Mouse (Mus musculus): Measurements from ENCODE around the gene Spink2. TPM values are rescaled to one million over a fixed set of nuclear protein-coding genes. Genes with fewer than 3 reads are reported as not detected.

The Spink2 gene
- 0.55 and 0.68 TPM in 2 replicates for polyA plus RNA-seq (2014; fragmentation: Nextera tagmentation; extraction: Ambion mirVana)

DNA sequence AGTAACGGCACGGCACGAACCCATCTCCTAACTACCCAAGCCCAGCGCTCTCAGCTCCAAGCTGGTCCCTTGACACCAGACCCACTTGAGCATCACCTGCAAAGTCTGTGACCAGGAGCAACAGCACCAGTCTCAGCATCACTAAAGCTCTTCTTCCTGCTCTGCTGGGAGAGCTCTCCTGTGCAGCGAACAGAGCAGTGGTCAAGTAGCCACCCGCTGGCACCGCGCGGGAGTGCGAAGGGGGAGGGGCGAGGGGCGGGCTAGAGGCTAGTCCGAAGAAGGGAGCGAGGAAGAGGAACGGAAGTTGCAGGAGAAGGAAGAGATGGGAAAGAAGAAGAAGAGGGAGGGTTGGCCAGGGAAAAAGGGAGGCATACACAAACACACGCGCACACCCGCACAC, at the start of gene Spink2:
Gene Spink2 (minus strand): TSS at position 236 of the 400 bp plus-strand sequence.
- Histone ChIP-seq H3K4me3 (ENCODE audit: low read depth, low read length) (peak within 1 kb of the TSS; percentile 21), H3K27me3 (ENCODE audit: control insufficient read depth, insufficient read depth, low read length) (no peaks in the 10 kb centered on the region), H3K4me2 (peak within 1 kb of the TSS; percentile 43), H3K4me1 (ENCODE audit: control insufficient read depth, insufficient read depth, low read length) (no peaks in the 10 kb centered on the region), H3K36me3 (ENCODE audit: control insufficient read depth, insufficient read depth, low read length) (no peaks in the 10 kb centered on the region), H3K9ac (ENCODE audit: low read length) (0 out of 2 replicates have a peak within 1 kb of the TSS, but pooled peaks have one; percentile 2), H3K27ac (ENCODE audit: low read depth, low read length) (no peak within 1 kb of the TSS), H3K9me3 (ENCODE audit: control insufficient read depth, low read length) (no peaks in the 10 kb centered on the region)
- DNase-seq (ENCODE audit: low spot score, missing footprints) = peak; percentile 93
- ATAC-seq (ENCODE audit: low FRiP score) = peak; percentile 79
- WGBS = 5% methylated on average over 18 of the region's 18 CpGs

DNA sequence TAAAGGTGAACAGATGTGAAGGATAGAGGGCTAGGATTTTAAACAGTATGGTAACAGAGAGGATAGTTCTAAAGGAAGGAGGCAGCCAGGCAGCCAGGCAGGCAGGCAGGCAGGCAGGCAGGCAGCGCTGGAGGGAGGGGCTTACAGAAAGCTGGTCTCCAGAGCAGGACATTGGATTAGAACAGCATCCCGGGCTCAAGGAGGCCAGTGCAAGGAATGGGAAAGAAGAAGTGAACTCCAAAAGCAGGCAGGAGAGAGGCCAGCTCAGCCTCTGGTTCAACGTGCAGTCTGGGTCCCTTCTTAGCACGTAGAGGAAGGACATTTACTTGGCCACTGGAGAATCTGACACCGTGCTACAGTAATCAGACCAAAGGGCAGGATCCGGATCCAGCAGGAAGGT, 48.9 kb upstream of the Spink2 start:
- H3K27me3 ChIP-seq (ENCODE audit: control insufficient read depth, insufficient read depth, low read length) = peaks cover 6% of the 10 kb centered on the region; the same call in 1 of the 2 replicates
- peaks cover 11% of the 10 kb centered on the region for H3K4me1 ChIP-seq (ENCODE audit: control insufficient read depth, insufficient read depth, low read length)
- no peak overlapping the region for H3K9ac ChIP-seq (ENCODE audit: low read length)
- H3K4me3 ChIP-seq (ENCODE audit: low read depth, low read length) = no peak overlapping the region
- peak; percentile 85 for DNase-seq (ENCODE audit: low spot score, missing footprints)
- H3K9me3 ChIP-seq (ENCODE audit: control insufficient read depth, low read length) = no peaks in the 10 kb centered on the region
- no peak for ATAC-seq (ENCODE audit: low FRiP score)
- H3K27ac ChIP-seq (ENCODE audit: low read depth, low read length) = no peak overlapping the region
- no peaks in the 10 kb centered on the region for H3K36me3 ChIP-seq (ENCODE audit: control insufficient read depth, insufficient read depth, low read length)
- WGBS = 56% methylated on average over 6 of the region's 6 CpGs
- H3K4me2 ChIP-seq = no peak overlapping the region

DNA sequence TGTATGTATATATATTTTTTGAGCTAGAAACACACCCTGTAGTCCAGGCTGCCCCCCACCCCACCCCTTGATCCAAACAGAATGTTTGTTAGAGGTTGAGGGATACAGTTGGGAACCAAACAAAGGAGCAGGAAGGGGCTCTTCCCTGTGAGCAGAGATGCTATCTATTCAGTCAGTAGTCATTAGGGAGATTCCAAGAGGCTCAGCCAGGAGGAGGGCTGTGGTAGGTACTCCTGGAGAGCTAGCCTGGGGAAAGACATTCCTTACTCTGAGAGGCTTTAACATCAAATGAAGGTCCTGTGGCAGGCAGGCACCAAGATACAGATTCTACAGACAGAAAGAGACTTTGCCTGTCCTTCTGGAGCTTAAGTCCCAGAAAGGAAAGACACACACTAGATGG, 48.0 kb upstream of the Spink2 start:
- no peak overlapping the region for H3K9ac ChIP-seq (ENCODE audit: low read length)
- ATAC-seq (ENCODE audit: low FRiP score) (no peak), DNase-seq (ENCODE audit: low spot score, missing footprints) (no peak)
- no peaks in the 10 kb centered on the region for H3K36me3 ChIP-seq (ENCODE audit: control insufficient read depth, insufficient read depth, low read length)
- no peak overlapping the region for H3K4me2 ChIP-seq
- H3K4me1 ChIP-seq (ENCODE audit: control insufficient read depth, insufficient read depth, low read length) = peaks cover 7% of the 10 kb centered on the region
- H3K4me3 ChIP-seq (ENCODE audit: low read depth, low read length) = no peak overlapping the region
- H3K27me3 ChIP-seq (ENCODE audit: control insufficient read depth, insufficient read depth, low read length) = peaks cover 6% of the 10 kb centered on the region; the same call in 1 of the 2 replicates
- no peak overlapping the region for H3K27ac ChIP-seq (ENCODE audit: low read depth, low read length)
- H3K9me3 ChIP-seq (ENCODE audit: control insufficient read depth, low read length) = no peaks in the 10 kb centered on the region

DNA sequence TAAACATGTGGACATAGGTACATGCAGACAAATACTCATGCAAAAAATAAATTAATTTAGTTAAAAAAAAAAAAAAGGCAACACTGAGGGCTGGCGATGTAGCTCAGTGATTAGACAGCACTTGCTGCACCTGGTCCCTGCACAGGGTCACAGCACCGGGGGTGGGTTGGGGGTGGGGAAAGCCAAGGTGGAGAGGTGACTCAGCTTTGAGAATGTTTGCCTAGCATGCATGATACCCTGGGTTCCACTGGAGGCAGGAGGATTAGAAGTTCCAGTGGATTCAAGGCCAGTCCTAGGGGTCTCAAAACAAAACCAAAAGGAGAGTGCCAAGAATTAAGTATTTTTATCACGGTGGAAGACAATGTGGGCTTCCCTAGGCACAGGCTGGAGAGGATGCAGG, 46.3 kb upstream of the Spink2 start:
- ATAC-seq (ENCODE audit: low FRiP score) (no peak), DNase-seq (ENCODE audit: low spot score, missing footprints) (no peak)
- H3K27ac ChIP-seq (ENCODE audit: low read depth, low read length) = no peak overlapping the region
- no peaks in the 10 kb centered on the region for H3K36me3 ChIP-seq (ENCODE audit: control insufficient read depth, insufficient read depth, low read length)
- H3K4me3 ChIP-seq (ENCODE audit: low read depth, low read length) = no peak overlapping the region
- peaks cover 7% of the 10 kb centered on the region for H3K4me1 ChIP-seq (ENCODE audit: control insufficient read depth, insufficient read depth, low read length)
- no peaks in the 10 kb centered on the region for H3K9me3 ChIP-seq (ENCODE audit: control insufficient read depth, low read length)
- H3K27me3 ChIP-seq (ENCODE audit: control insufficient read depth, insufficient read depth, low read length) = no peaks in the 10 kb centered on the region
- no peak overlapping the region for H3K9ac ChIP-seq (ENCODE audit: low read length)
- no peak overlapping the region for H3K4me2 ChIP-seq
- WGBS = 76% methylated on average over 3 of the region's 3 CpGs

DNA sequence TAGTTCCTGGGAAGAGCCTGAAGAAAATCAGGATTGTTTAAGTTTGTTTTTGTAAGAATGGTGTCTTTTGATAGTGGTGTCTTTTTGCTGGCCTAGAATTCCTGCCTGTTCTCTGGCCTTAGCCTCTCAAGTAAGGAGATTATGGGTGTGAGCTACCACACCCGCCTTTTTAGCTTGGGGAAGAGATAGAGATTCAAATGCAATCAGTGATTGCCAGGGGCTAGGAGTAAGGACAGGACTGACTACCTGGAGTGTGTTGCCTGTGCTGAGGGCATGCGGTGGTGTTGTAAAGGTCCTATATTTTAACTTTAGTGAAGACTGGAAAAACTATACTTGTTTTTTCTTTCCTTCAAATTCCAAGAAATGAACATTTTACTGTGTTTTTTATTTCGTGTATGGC, 43.1 kb upstream of the Spink2 start:
- 63% methylated on average over 3 of the region's 3 CpGs for WGBS

DNA sequence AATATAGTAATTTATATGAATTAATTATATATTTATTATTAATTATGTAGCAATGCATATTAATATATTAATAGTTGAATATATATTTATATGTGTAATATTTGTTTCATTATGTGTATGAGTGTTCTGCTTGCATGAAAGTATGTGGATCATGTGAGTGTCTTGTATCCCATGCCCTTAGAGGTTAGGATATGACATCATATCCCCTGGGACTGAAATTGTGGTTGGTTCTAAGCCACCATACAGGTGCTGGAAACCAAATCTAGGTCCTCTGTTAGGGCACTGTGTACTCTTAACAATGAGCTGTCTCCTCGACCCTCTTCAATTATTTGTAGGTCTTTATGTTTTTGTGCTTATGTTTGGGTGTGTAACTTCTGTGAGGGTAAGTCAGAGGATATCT, 41.9 kb upstream of the Spink2 start:
- no peak for DNase-seq (ENCODE audit: low spot score, missing footprints)
- no peaks in the 10 kb centered on the region for H3K27me3 ChIP-seq (ENCODE audit: control insufficient read depth, insufficient read depth, low read length)
- no peaks in the 10 kb centered on the region for H3K4me1 ChIP-seq (ENCODE audit: control insufficient read depth, insufficient read depth, low read length)
- H3K36me3 ChIP-seq (ENCODE audit: control insufficient read depth, insufficient read depth, low read length) = no peaks in the 10 kb centered on the region
- H3K4me2 ChIP-seq = no peak overlapping the region
- H3K4me3 ChIP-seq (ENCODE audit: low read depth, low read length) = no peak overlapping the region
- no peak for ATAC-seq (ENCODE audit: low FRiP score)
- no peak overlapping the region for H3K9ac ChIP-seq (ENCODE audit: low read length)
- 82% methylated on average over 1 of the region's 1 CpGs for WGBS
- H3K27ac ChIP-seq (ENCODE audit: low read depth, low read length) = no peak overlapping the region
- no peaks in the 10 kb centered on the region for H3K9me3 ChIP-seq (ENCODE audit: control insufficient read depth, low read length)

More for the DNA sequence above, 43.1 kb upstream of the Spink2 start:
- Histone ChIP-seq H3K27ac (ENCODE audit: low read depth, low read length) (no peak overlapping the region), H3K9ac (ENCODE audit: low read length) (no peak overlapping the region), H3K36me3 (ENCODE audit: control insufficient read depth, insufficient read depth, low read length) (no peaks in the 10 kb centered on the region), H3K4me2 (no peak overlapping the region), H3K4me3 (ENCODE audit: low read depth, low read length) (no peak overlapping the region), H3K9me3 (ENCODE audit: control insufficient read depth, low read length) (no peaks in the 10 kb centered on the region), H3K4me1 (ENCODE audit: control insufficient read depth, insufficient read depth, low read length) (no peaks in the 10 kb centered on the region), H3K27me3 (ENCODE audit: control insufficient read depth, insufficient read depth, low read length) (no peaks in the 10 kb centered on the region)
- ATAC-seq (ENCODE audit: low FRiP score) (no peak), DNase-seq (ENCODE audit: low spot score, missing footprints) (no peak)

DNA sequence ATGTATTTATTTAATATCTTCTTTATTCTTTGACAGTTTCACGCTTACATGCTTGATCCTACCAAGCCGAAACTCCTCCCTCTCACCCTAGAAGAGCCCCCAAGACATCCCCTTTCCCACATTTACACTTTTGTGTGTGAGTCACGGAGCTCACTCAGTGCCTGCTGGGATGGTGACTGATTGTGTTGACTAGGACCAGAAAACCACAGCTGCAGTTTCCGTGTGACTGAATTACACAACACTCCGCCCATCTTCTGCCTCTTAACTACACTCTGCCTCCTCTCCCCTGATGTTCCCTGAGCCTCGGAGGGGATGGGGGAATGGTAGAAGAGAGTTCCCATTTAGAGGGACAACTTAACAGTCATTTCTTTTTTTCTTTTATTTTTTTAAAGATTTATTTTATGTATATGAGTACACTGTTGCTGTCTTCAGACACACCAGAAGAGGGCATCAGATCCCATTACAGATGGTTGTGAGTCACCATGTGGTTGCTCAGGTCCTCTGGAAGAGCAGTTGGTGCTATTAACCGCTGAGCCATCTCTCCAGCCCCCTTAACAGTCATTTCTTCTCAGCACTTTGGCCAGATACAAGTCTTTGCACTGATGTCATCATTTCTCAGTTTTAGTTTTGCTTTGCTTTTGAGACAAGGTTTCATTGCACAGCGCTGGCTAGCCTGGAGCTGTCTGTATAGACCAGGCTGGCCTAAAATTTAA, 41.0 kb upstream of the Spink2 start:
- DNase-seq (ENCODE audit: low spot score, missing footprints) (no peak), ATAC-seq (ENCODE audit: low FRiP score) (no peak)
- 71% methylated on average over 8 of the region's 8 CpGs for whole genome bisulfite sequencing
- H3K4me2 ChIP-seq = no peak overlapping the region
- H3K36me3 ChIP-seq (ENCODE audit: control insufficient read depth, insufficient read depth, low read length) = no peaks in the 10 kb centered on the region
- H3K27me3 ChIP-seq (ENCODE audit: control insufficient read depth, insufficient read depth, low read length) = no peaks in the 10 kb centered on the region
- no peak overlapping the region for H3K9ac ChIP-seq (ENCODE audit: low read length)
- H3K4me1 ChIP-seq (ENCODE audit: control insufficient read depth, insufficient read depth, low read length) = no peaks in the 10 kb centered on the region
- no peak overlapping the region for H3K4me3 ChIP-seq (ENCODE audit: low read depth, low read length)
- no peaks in the 10 kb centered on the region for H3K9me3 ChIP-seq (ENCODE audit: control insufficient read depth, low read length)
- H3K27ac ChIP-seq (ENCODE audit: low read depth, low read length) = no peak overlapping the region

DNA sequence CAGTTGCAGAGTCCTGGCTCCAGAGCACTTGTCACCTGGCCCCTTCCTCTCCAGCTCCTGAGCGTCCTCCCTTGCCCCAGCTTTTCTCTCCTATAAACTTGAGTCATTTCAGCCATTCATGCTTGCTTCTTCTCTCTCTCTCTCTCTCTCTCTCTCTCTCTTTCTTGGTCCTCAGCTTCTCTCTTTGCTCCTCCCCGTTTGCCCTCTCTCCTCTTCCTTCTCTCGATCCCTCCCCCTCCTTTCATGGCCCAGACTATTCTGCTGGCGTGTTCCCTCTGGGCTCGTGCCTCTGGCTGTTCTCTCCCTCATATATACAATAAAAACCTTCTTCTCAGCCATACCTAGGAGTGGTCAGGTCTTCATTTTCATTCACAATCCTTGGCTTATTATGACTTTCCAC, 40.4 kb upstream of the Spink2 start:
- H3K4me3 ChIP-seq (ENCODE audit: low read depth, low read length) = no peak overlapping the region
- H3K9me3 ChIP-seq (ENCODE audit: control insufficient read depth, low read length) = no peaks in the 10 kb centered on the region
- H3K36me3 ChIP-seq (ENCODE audit: control insufficient read depth, insufficient read depth, low read length) = no peaks in the 10 kb centered on the region
- H3K4me2 ChIP-seq = no peak overlapping the region
- DNase-seq (ENCODE audit: low spot score, missing footprints) = no peak
- no peak for ATAC-seq (ENCODE audit: low FRiP score)
- no peaks in the 10 kb centered on the region for H3K4me1 ChIP-seq (ENCODE audit: control insufficient read depth, insufficient read depth, low read length)
- 56% methylated on average over 5 of the region's 5 CpGs for WGBS
- H3K9ac ChIP-seq (ENCODE audit: low read length) = no peak overlapping the region
- H3K27ac ChIP-seq (ENCODE audit: low read depth, low read length) = no peak overlapping the region
- H3K27me3 ChIP-seq (ENCODE audit: control insufficient read depth, insufficient read depth, low read length) = no peaks in the 10 kb centered on the region

DNA sequence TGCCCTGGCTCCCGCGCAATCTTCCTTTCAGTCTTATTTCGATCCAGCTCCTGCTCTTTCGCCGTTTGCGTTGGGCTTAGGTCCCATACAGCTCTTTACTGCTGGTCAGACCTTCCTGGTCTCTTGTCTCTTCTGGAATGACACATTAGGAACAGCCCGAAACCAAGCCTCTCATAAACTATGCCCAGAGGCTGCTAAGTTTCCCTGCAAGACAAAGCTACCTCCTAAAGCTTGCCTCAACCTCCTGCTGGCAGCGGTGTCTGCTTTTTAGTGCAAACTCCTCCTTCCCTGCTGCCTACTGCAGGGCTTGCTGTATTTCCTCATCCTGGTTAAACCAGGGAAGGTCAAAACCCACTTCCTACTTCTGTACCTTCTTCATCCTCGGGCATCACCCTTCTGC, 38.8 kb upstream of the Spink2 start:
- peaks cover 5% of the 10 kb centered on the region; the same call in 1 of the 2 replicates for H3K4me1 ChIP-seq (ENCODE audit: control insufficient read depth, insufficient read depth, low read length)
- WGBS = 74% methylated on average over 9 of the region's 9 CpGs
- H3K4me3 ChIP-seq (ENCODE audit: low read depth, low read length) = no peak overlapping the region
- no peak overlapping the region for H3K9ac ChIP-seq (ENCODE audit: low read length)
- no peaks in the 10 kb centered on the region for H3K9me3 ChIP-seq (ENCODE audit: control insufficient read depth, low read length)
- no peak for DNase-seq (ENCODE audit: low spot score, missing footprints)
- H3K27me3 ChIP-seq (ENCODE audit: control insufficient read depth, insufficient read depth, low read length) = no peaks in the 10 kb centered on the region
- H3K27ac ChIP-seq (ENCODE audit: low read depth, low read length) = no peak overlapping the region
- no peak for ATAC-seq (ENCODE audit: low FRiP score)
- no peak overlapping the region for H3K4me2 ChIP-seq
- H3K36me3 ChIP-seq (ENCODE audit: control insufficient read depth, insufficient read depth, low read length) = no peaks in the 10 kb centered on the region
